Mouse (Mus musculus): ENCODE results near the gene Nxnl2.

GRCm38 (mm10) chr13:51170691-51171680 lies at the start of gene Nxnl2:
- TF ChIP-seq CTCF (IDR thresholded peaks at IDR 0.05; ENCODE audit: low read depth) (peak; percentile 58), EP300 (IDR thresholded peaks at IDR 0.05; ENCODE audit: low read depth) (no peak)

Data from liver, embryonic 14.5 days (tissue).